Mouse (Mus musculus) limb, embryonic 15.5 days (tissue): ENCODE data around the gene Rgs19. TPM values are rescaled to one million over a fixed set of nuclear protein-coding genes. Genes with fewer than 3 reads are reported as not detected.

Experiments used
- ATAC-seq: fragments of 200-750 bp; cut with Nextera tagmentation; 2 replicates; pipeline ENCODE4 v1.8.0; 2017; ENCODE audit warnings: low read depth, moderate TSS enrichment; ENCODE audit not compliant: insufficient number of reproducible peaks, low FRiP score, low TSS enrichment
- H3K27ac ChIP-seq: fragments of 300-500 bp; sonication (generic); 2 replicates; pipeline ENCODE4 v1.5.1; 2015; ENCODE audit warnings: moderate library complexity, mild to moderate bottlenecking, inconsistent platforms
- H3K27me3 ChIP-seq: fragments of 300-500 bp; sonication (generic); 2 replicates; pipeline ENCODE4 v1.6.1; 2015; ENCODE audit warnings: inconsistent platforms
- H3K36me3 ChIP-seq: fragments of 300-500 bp; sonication (generic); 2 replicates; pipeline ENCODE4 v1.6.1; 2015; ENCODE audit warnings: inconsistent platforms
- H3K4me1 ChIP-seq: fragments of 300-500 bp; sonication (generic); 2 replicates; pipeline ENCODE4 v1.6.1; 2015; ENCODE audit warnings: inconsistent platforms
- H3K4me2 ChIP-seq: fragments of 300-500 bp; sonication (generic); 2 replicates; pipeline ENCODE4 v1.6.1; 2015; ENCODE audit warnings: mild to moderate bottlenecking, inconsistent platforms
- H3K4me3 ChIP-seq: fragments of 300-500 bp; sonication (generic); 2 replicates; pipeline ENCODE4 v1.5.1; 2015; ENCODE audit warnings: mild to moderate bottlenecking, inconsistent platforms
- H3K9ac ChIP-seq: fragments of 300-500 bp; sonication (generic); 2 replicates; pipeline ENCODE4 v1.6.1; 2015; ENCODE audit warnings: inconsistent platforms
- H3K9me3 ChIP-seq: fragments of 300-500 bp; sonication (generic); 2 replicates; pipeline ENCODE4 v1.6.1; 2016; ENCODE audit warnings: inconsistent platforms
- WGBS: fragments of 180-500 bp; shearing (Covaris S2); methylation state at CpG from one replicate; pipeline ENCODE4 v1.1.7; 2015; 5-methylcytosine and 5-hydroxymethylcytosine counted together
- polyA plus RNA-seq: library from polyadenylated mRNA; unstranded; fragments of >200 nt; fragmentation: Nextera tagmentation; extraction: Ambion mirVana; gene quantifications from 2 replicates; pipeline ENCODE4 v1.2.1, GENCODE M21; 2015

The Rgs19 gene
- polyA plus RNA-seq, 1 experiment from 2014 or later, result 72.9 TPM

DNA sequence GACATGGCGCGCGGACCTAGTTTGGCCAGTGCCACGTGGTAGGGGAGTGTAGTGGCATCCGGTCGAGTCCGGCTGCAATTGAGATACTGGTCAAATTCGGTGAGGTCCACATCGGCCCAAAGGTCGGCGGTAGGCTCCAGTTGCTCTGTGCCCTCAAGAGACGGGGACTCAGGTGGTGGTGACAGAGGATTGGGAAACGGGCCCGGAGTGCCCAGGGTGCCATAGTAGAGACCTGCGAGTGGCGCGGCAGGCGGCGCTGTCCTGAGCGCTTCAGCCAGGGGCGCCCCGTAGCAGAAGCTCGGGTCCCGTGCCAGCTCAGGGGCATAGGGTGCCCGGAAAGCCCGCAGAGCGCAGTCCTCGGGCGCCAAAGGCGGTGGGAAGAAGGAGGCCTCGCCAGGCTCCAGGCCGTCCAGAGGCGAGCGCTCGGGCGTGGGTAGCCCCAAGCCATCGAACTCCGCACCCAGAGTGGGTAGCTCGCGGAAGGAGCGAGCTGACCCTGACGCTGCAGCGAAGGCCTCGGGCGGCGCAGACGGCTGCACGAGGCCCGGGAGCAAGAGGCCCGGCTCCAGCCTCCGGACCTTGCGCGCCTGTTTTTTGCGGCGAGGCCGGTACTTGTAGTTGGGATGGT lies 23.4 kb downstream of the Rgs19 start:
- H3K27me3 ChIP-seq, result peaks cover 67% of the 10 kb centered on the region
- H3K27ac ChIP-seq, result no peak overlapping the region
- H3K4me1 ChIP-seq, result peaks cover 26% of the 10 kb centered on the region
- peak overlapping the region; percentile 34 for H3K9ac ChIP-seq
- no peaks in the 10 kb centered on the region for H3K9me3 ChIP-seq
- WGBS, result 4% methylated on average over 56 of the region's 56 CpGs
- no peaks in the 10 kb centered on the region for H3K36me3 ChIP-seq
- H3K4me2 ChIP-seq, result peak overlapping the region; percentile 81
- peak overlapping the region; percentile 46 for H3K4me3 ChIP-seq
- ATAC-seq, result no peak

DNA sequence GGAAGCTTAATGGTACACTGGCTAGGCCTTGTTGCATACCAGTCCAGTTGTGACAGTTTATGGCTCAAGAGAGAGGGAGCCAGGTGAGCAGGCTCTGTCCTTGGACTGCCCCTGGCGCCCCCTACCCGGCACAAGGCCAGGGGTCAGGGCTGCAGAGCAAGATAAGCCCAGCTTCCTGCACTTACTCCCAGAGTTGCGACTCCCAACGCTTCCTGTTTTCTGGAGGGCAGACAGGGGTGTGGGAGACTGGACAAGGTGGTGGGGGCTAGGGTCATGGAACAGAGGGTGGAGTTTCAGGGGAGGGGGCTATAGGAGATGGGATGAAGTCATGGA lies 30.5 kb downstream of the Rgs19 start:
- H3K4me2 ChIP-seq, result no peak overlapping the region
- H3K27me3 ChIP-seq, result peaks cover 6% of the 10 kb centered on the region; the same call in 1 of the 2 replicates
- 33% methylated on average over 4 of the region's 4 CpGs for whole genome bisulfite sequencing
- H3K36me3 ChIP-seq, result no peaks in the 10 kb centered on the region
- no peak overlapping the region for H3K4me3 ChIP-seq
- no peak overlapping the region for H3K9ac ChIP-seq
- no peaks in the 10 kb centered on the region for H3K9me3 ChIP-seq
- ATAC-seq, result no peak
- H3K27ac ChIP-seq, result peak overlapping the region; percentile 8; the same call in 1 of the 2 replicates
- H3K4me1 ChIP-seq, result peaks cover 8% of the 10 kb centered on the region; the same call in 1 of the 2 replicates

DNA sequence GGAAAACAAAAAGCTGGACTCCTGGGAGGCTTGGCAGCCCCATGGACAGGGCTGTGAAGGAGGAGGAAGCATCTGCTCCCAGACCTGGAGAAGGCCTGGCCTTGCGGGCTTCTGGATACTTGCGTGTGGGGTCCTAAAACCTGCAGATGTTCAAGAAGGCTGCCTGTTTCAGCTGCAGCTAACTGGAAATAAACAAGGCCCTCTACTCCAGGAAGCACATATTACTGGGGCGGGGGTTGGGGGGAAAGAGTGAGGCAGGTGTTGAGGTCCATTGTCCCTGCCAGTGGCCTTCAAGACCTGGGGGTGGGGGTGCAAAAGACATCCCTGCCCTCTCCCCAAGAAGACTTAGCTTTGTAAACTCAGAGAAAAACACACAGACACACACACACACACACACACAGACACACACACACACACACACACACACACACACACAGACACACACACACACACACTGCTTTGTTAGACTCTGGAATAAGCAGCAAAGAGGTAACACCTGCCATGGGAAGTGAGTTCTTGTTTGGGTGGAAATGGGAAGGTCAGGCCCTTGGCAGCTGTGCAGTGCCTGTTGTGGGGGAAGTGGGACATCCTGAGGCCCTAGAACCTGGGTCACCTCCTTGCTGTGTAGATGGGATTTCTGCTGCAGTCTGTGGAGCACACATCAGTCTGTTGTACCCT lies 31.0 kb downstream of the Rgs19 start:
- Histone ChIP-seq H3K9me3 (no peaks in the 10 kb centered on the region), H3K4me2 (no peak overlapping the region), H3K9ac (no peak overlapping the region), H3K27ac (0 out of 2 replicates have a peak overlapping the region, but pooled peaks have one; percentile 8), H3K4me1 (peaks cover 8% of the 10 kb centered on the region; the same call in 1 of the 2 replicates), H3K36me3 (no peaks in the 10 kb centered on the region), H3K27me3 (0 out of 2 replicates have a peak, but pooled peaks cover under 1% of the 10 kb centered on the region), H3K4me3 (no peak overlapping the region)
- 81% methylated on average over 3 of the region's 3 CpGs for WGBS
- no peak for ATAC-seq

DNA sequence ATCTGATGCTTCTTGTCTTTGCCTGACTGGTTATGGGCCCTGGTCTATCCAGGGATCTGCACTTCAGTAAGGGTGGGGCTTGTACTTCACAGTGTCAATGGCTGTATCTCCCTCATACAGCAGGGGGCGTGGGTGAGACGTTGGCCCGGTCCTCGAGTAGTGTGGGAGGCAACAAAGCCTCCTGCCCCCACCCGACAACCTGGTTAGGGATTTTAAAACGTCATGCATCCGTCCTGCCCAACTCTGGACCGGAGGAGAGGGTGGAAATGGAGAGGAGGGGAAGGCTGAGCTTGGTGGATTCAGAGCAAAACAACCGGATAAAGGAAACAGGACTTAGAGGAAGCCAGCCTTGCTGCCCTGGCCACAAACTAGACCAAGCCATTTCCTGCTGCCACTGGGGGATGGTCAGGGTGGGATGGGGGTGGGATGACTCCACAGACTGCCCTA lies 34.1 kb downstream of the Rgs19 start:
- no peak overlapping the region for H3K4me3 ChIP-seq
- no peaks in the 10 kb centered on the region for H3K9me3 ChIP-seq
- 5% methylated on average over 9 of the region's 9 CpGs for WGBS
- H3K36me3 ChIP-seq, result peaks cover 23% of the 10 kb centered on the region
- no peak overlapping the region for H3K27ac ChIP-seq
- no peak overlapping the region for H3K9ac ChIP-seq
- peaks cover 19% of the 10 kb centered on the region; the same call in 1 of the 2 replicates for H3K4me1 ChIP-seq
- H3K27me3 ChIP-seq, result no peaks in the 10 kb centered on the region
- no peak; the same call in 1 of the 2 replicates for ATAC-seq
- no peak overlapping the region for H3K4me2 ChIP-seq

DNA sequence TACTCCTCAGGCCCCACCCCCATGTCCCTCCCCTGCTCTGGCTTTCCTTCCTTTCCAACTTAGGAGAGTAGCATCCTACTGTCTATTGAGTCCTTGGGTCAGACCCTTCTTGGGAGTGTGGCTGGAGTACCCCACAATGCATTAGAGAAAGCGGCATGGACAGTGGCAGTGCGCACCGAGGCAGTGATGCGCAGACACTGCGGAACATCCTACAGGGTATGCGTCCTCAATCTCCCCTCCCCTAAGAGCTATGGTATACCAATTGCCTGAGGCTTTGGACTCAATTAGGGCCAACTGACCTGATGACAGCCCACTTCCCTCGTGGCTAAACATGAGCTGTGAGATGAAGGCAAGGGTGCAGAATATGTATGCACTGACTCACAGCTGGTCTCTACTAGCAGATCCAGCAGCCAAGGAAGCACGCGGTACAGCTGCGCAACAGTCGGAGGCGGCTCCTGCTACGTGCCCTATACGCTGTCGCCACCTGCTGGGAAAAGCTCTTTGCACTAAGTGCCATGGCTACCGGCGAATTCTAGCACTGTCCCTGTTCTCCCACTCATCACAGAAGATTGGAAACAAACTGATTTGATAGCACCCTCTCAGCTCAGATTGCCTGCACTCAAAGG lies 34.7 kb downstream of the Rgs19 start:
- peaks cover 19% of the 10 kb centered on the region; the same call in 1 of the 2 replicates for H3K4me1 ChIP-seq
- ATAC-seq, result no peak
- H3K4me2 ChIP-seq, result no peak overlapping the region
- WGBS, result 41% methylated on average over 17 of the region's 17 CpGs
- H3K36me3 ChIP-seq, result peaks cover 27% of the 10 kb centered on the region
- no peak overlapping the region for H3K4me3 ChIP-seq
- no peaks in the 10 kb centered on the region for H3K27me3 ChIP-seq
- H3K9ac ChIP-seq, result no peak overlapping the region
- no peaks in the 10 kb centered on the region for H3K9me3 ChIP-seq
- H3K27ac ChIP-seq, result no peak overlapping the region

DNA sequence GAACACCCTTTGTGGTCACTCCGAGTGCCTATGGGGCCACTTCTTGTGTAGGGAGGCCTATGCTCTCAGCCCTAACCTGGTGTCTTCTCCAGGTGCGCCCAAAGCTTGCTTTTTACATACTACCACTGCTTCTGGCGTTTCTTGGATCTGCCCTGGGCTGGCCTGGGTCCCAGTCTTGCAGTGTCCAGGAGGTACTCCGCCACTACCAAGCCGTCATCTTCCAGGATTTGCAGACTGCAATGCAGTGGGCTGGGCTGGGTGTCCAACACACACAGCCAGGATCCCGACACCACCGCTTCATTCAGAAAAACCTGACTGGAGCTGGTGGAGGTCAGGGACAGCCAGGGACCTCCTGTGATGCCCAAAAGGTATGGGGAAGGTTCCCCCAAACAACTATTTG lies 35.2 kb downstream of the Rgs19 start:
- Histone ChIP-seq H3K9me3 (no peaks in the 10 kb centered on the region), H3K4me1 (peaks cover 19% of the 10 kb centered on the region; the same call in 1 of the 2 replicates), H3K4me2 (no peak overlapping the region), H3K4me3 (no peak overlapping the region), H3K36me3 (peaks cover 32% of the 10 kb centered on the region), H3K9ac (no peak overlapping the region), H3K27ac (no peak overlapping the region), H3K27me3 (no peaks in the 10 kb centered on the region)
- no peak for ATAC-seq
- 80% methylated on average over 7 of the region's 7 CpGs for WGBS

DNA sequence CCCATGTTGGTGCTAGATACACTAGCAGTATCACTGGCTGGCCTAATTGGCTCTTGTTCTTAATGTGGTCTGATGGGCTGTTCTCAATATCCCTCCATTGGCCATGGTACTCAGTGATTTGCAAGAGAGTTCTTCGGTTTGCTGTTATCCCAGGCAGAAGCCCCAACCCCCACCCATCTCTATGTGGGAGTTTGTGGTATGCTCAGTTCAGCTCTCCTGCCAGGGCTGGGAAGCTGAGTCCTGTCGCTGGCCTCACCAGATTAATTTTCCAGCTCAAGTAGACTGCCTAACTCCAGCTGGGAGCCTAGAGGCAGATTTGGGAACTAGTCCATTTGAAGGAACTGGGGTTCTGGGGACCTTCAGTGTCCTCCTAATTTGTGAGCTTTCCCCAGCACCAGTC lies 36.3 kb downstream of the Rgs19 start:
- H3K27ac ChIP-seq, result no peak overlapping the region
- H3K27me3 ChIP-seq, result no peaks in the 10 kb centered on the region
- ATAC-seq, result no peak
- H3K4me2 ChIP-seq, result no peak overlapping the region
- H3K36me3 ChIP-seq, result peaks cover 43% of the 10 kb centered on the region
- WGBS, result 51% methylated on average over 2 of the region's 2 CpGs
- H3K4me3 ChIP-seq, result no peak overlapping the region
- no peaks in the 10 kb centered on the region for H3K9me3 ChIP-seq
- H3K4me1 ChIP-seq, result peaks cover 19% of the 10 kb centered on the region; the same call in 1 of the 2 replicates
- no peak overlapping the region for H3K9ac ChIP-seq

DNA sequence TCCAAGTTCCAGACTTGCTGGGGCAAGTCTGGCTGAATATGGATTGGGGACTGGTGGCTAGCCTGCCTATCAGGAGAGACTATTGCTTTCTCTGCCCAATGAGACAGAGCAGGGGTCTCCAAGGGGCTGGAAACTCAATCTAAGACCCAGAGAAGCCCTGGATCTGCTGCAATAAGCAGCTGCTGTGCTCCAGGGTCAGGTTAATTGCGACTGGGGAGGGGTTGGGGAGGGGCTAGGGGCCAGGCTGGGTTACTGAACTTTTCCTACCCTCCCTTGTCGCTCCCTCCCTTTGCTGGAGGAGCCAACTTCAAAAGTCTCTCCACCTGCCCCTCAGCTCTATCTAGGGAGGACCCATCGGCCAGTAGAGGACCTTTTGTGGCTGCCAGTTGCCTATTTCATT lies 37.0 kb downstream of the Rgs19 start, which contains the start of gene Gm29797:
Gm29797 (plus strand) TSS at position 301 of the 400 bp plus-strand sequence.
- H3K27ac ChIP-seq, result no peak within 1 kb of the TSS
- H3K36me3 ChIP-seq, result peaks cover 49% of the 10 kb centered on the region
- no peak within 1 kb of the TSS for H3K4me2 ChIP-seq
- H3K9ac ChIP-seq, result no peak within 1 kb of the TSS
- H3K4me3 ChIP-seq, result no peak within 1 kb of the TSS
- H3K27me3 ChIP-seq, result no peaks in the 10 kb centered on the region
- WGBS, result 36% methylated on average over 3 of the region's 3 CpGs
- peaks cover 19% of the 10 kb centered on the region; the same call in 1 of the 2 replicates for H3K4me1 ChIP-seq
- no peak for ATAC-seq
- H3K9me3 ChIP-seq, result no peaks in the 10 kb centered on the region

DNA sequence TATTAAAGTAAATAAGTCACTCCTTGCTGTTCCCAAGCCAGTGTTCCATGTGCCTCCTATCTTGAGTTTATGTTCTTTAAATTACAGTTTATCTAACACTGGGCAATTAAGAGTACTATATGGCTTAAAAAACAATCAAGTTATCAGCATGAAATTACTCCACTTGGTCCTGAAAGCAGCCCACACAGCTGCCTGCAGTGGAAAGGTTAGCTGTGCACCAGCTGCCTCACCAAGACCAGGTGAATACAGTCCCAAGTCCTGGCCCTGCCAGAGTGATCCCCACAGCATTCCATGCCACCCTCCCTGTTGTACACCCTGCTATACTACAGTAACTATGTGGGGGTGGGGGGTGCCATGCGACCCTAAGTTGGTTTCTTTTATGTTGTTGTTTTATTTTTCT lies 40.3 kb downstream of the Rgs19 start:
- 100% methylated on average over 1 of the region's 1 CpGs for WGBS
- H3K9ac ChIP-seq, result no peak overlapping the region
- no peaks in the 10 kb centered on the region for H3K9me3 ChIP-seq
- peaks cover 11% of the 10 kb centered on the region; the same call in 1 of the 2 replicates for H3K4me1 ChIP-seq
- ATAC-seq, result no peak
- no peak overlapping the region for H3K4me2 ChIP-seq
- peaks cover 76% of the 10 kb centered on the region for H3K36me3 ChIP-seq
- no peak overlapping the region for H3K4me3 ChIP-seq
- H3K27me3 ChIP-seq, result no peaks in the 10 kb centered on the region
- H3K27ac ChIP-seq, result no peak overlapping the region

DNA sequence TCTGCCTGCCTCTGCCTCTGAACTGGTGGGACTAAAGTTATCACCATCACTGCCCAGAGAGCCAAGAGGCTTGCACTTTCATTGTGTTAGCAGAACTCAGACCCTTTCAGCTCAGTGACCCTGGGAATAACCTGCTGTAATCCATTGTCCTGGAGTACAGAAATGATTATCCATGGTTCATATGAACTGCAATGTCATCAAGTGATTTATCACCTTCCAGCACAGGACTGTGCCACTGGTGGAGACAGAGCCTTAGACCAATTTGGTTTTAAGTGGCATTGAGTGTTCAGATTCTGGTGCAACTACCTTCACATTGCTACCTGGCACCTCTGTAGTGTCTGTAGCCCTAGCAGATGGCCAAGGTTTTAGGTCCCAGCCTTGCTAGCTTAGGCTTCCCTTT lies 40.7 kb downstream of the Rgs19 start:
- Histone ChIP-seq H3K36me3 (peaks cover 81% of the 10 kb centered on the region), H3K9ac (no peak overlapping the region), H3K9me3 (no peaks in the 10 kb centered on the region), H3K4me1 (peaks cover 11% of the 10 kb centered on the region; the same call in 1 of the 2 replicates), H3K4me3 (no peak overlapping the region), H3K27me3 (no peaks in the 10 kb centered on the region), H3K27ac (no peak overlapping the region), H3K4me2 (no peak overlapping the region)
- ATAC-seq, result no peak

DNA sequence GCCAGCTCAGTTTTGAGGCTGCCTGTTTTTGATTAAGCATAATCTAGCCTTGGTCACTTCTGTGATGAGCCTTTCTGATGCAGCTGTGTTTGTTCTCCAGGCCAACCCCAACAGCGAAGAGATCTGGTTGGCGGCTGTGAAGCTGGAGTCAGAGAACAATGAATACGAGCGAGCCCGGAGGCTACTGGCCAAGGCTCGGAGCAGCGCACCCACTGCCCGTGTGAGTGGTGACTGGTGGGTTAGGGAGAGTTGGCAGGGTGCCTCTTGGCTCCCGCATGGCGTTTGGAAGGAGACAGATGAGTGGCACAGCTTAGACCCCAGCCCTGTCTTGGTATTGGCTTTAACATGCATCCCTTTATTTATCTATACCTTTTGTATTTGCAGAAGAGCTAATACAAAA lies 44.9 kb downstream of the Rgs19 start:
- ATAC-seq, result no peak
- no peak overlapping the region for H3K4me3 ChIP-seq
- no peak overlapping the region for H3K27ac ChIP-seq
- no peak overlapping the region for H3K9ac ChIP-seq
- no peaks in the 10 kb centered on the region for H3K27me3 ChIP-seq
- WGBS, result 81% methylated on average over 10 of the region's 10 CpGs
- H3K9me3 ChIP-seq, result no peaks in the 10 kb centered on the region
- no peak overlapping the region for H3K4me2 ChIP-seq
- H3K4me1 ChIP-seq, result no peaks in the 10 kb centered on the region
- peaks cover 80% of the 10 kb centered on the region for H3K36me3 ChIP-seq
